Mouse (Mus musculus): ENCODE measurements around the gene Olfr259. TPM values are rescaled to one million over a fixed set of nuclear protein-coding genes. Genes with fewer than 3 reads are reported as not detected.

Gene Olfr259
- not detected for total RNA-seq (2021)
- long read RNA-seq, experiment 1, result 0 reads
- long read RNA-seq, experiment 2, result 0 reads

GRCm38 (mm10) chr2:87114467-87114866, at the start of gene Olfr259:
Olfr259 (minus strand) TSS chr2:87114567.
- DNase-seq, result no peak
- intact Hi-C loops (cut with DNase I), result no loop called here

- no peak for DNase-seq
- intact Hi-C loops (cut with DNase I), result no loop called here
Measured at GRCm38 (mm10) chr2:87152524-87152923, 38.2 kb upstream of the Olfr259 start, which contains the start of gene Olfr1111. Olfr1111 (minus strand) TSS chr2:87152624.

DNA sequence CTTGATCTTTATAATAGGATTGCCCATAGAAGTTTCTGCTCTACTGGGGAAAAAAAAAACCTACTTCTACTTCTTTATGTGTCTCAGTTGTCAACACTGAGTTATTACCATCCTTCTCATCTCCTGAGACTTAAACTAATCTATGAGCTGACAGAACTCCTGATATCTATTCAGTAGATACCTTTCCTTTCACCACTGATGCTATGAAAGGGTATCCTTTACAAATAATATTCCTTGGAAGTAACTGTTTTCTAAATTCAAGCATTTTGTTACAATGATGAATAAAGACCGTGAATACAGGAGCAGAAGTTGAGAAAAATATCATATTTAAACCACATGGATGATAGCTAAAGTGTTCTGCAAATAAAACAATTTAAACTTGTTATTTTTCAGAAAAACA, 25.8 kb upstream of the Olfr259 start, which contains the start of gene Olfr1110:
TSS of gene Olfr1110 (minus strand) at position 101 of the 400 bp plus-strand sequence.
- intact Hi-C loops (cut with DNase I), result no loop called here
- DNase-seq, result no peak

DNA sequence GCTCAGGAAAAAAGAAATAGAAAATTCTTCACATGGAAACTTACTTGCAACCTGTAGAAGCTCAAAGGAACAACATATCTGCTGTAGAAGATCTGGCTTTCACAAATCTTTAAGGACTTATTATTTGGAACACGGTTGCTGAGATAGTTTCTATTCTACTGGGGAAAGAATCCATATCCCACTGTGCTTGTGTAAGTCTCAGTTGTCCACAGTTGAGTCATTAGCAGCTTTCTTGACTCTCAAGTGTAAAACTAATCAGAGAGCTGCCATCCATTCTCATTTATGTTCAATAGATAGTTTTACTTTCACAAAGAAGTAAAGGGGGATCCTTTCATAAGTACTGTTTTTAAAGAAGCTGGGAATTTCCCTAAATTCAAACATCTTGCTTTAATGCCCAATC, 18.5 kb downstream of the Olfr259 start, which contains the start of gene Olfr1109:
TSS of gene Olfr1109 (minus strand) at position 101 of the 400 bp plus-strand sequence.
- intact Hi-C loops (cut with DNase I), result no loop called here

GRCm38 (mm10) chr2:87075717-87076116, 38.6 kb downstream of the Olfr259 start, which contains the start of gene Olfr1107:
Olfr1107 (minus strand) TSS chr2:87075817.
- intact Hi-C loops (cut with DNase I), result no loop called here
- DNase-seq, result no peak

More for the DNA sequence above, 18.5 kb downstream of the Olfr259 start, which contains the start of gene Olfr1109:
- no peak for DNase-seq

Other genes starting within 250 kb of the Olfr259 start
- gene Gm13723, start 239.8 kb downstream of the Olfr259 start, total RNA-seq (2021), result not detected
- gene Olfr1097, start 222.4 kb downstream of the Olfr259 start, total RNA-seq (2021), result not detected
- gene Olfr1098, start 190.0 kb downstream of the Olfr259 start, total RNA-seq (2021), result not detected
- not detected for gene Olfr1099, start 153.9 kb downstream of the Olfr259 start, total RNA-seq (2021)
- gene Olfr1100, start 134.6 kb downstream of the Olfr259 start, total RNA-seq (2021), result not detected
- gene Olfr1101, start 123.3 kb downstream of the Olfr259 start, total RNA-seq (2021), result not detected
- gene Olfr1102, start 116.2 kb downstream of the Olfr259 start, total RNA-seq (2021), result not detected
- gene Olfr1104, start 87.5 kb downstream of the Olfr259 start, total RNA-seq (2021), result not detected
- not detected for gene Olfr1105, start 78.0 kb downstream of the Olfr259 start, total RNA-seq (2021)
- gene Olfr1106, start 62.3 kb downstream of the Olfr259 start, total RNA-seq (2021), result not detected
- gene Olfr1107, start 38.8 kb downstream of the Olfr259 start, total RNA-seq (2021), result not detected
- not detected for gene Olfr1109, start 18.6 kb downstream of the Olfr259 start, total RNA-seq (2021)
- gene Olfr1110, start 25.7 kb upstream of the Olfr259 start, total RNA-seq (2021), result not detected
- not detected for gene Olfr1111, start 38.1 kb upstream of the Olfr259 start, total RNA-seq (2021)
- not detected for gene Olfr1112, start 73.2 kb upstream of the Olfr259 start, total RNA-seq (2021)
- not detected for gene Olfr1113, start 94.4 kb upstream of the Olfr259 start, total RNA-seq (2021)
- gene Olfr1115, start 133.4 kb upstream of the Olfr259 start, total RNA-seq (2021), result not detected
- gene Olfr1116, start 153.0 kb upstream of the Olfr259 start, total RNA-seq (2021), result not detected
- not detected for gene Olfr1118, start 193.0 kb upstream of the Olfr259 start, total RNA-seq (2021)
- gene Olfr1120, start 240.2 kb upstream of the Olfr259 start, total RNA-seq (2021), result not detected

Data from heart, postnatal 14 days (tissue).